Mouse (Mus musculus): ENCODE results near the gene Psma1. TPM values are rescaled to one million over a fixed set of nuclear protein-coding genes. Genes with fewer than 3 reads are reported as not detected.

The Psma1 gene
- total RNA-seq, 2 experiments from 2014 or later: 108 TPM

GRCm38 (mm10) chr7:114284296-114284910, 8.5 kb upstream of the Psma1 start:
- no peak for DNase-seq (ENCODE audit: low spot score in 2 of 2)
- intact Hi-C loops (cut with DNase I): no loop called here

GRCm38 (mm10) chr7:114283006-114283405, 7.1 kb upstream of the Psma1 start:
- intact Hi-C loops (cut with DNase I): no loop called here
- no peak for DNase-seq (ENCODE audit: low spot score in 2 of 2)

GRCm38 (mm10) chr7:114281671-114282070, 5.8 kb upstream of the Psma1 start:
- DNase-seq (ENCODE audit: low spot score in 2 of 2): peak in 1 of 2 experiments; percentile 43

GRCm38 (mm10) chr7:114275372-114276004, 430 bp downstream of the Psma1 start:
- peak in 1 of 2 experiments; percentile 22 for DNase-seq (ENCODE audit: low spot score in 2 of 2)
- intact Hi-C loops (cut with DNase I): loop anchor here (5.0 kb wide), 2 partner anchors 142 to 217 kb away; partner anchors contain the start of gene Pde3b

More at GRCm38 (mm10) chr7:114281671-114282070, 5.8 kb upstream of the Psma1 start:
- intact Hi-C loops (cut with DNase I): no loop called here

- no peak for DNase-seq (ENCODE audit: low spot score in 2 of 2)
- intact Hi-C loops (cut with DNase I): loop anchor here (5.0 kb wide), 1 partner anchor 36 kb away; no protein-coding TSS in a partner anchor
Observed at GRCm38 (mm10) chr7:114268446-114268845, 7.5 kb downstream of the Psma1 start.

- intact Hi-C loops (cut with DNase I): no loop called here
- DNase-seq (ENCODE audit: low spot score in 2 of 2): peak; percentile 93 to 96
Observed at GRCm38 (mm10) chr7:114253885-114254833, 21.8 kb downstream of the Psma1 start, which contains the start of gene Copb1. TSS of gene Copb1 (minus strand) at chr7:114254711.

- intact Hi-C loops (cut with DNase I): loop anchor here (2.0 kb wide), 1 partner anchor 13 kb away; no protein-coding TSS in a partner anchor
- no peak for DNase-seq (ENCODE audit: low spot score in 2 of 2)
Observed at GRCm38 (mm10) chr7:114251684-114252083, 24.2 kb downstream of the Psma1 start.

GRCm38 (mm10) chr7:114233980-114234379, 41.9 kb downstream of the Psma1 start:
- intact Hi-C loops (cut with DNase I): loop anchor here (5.0 kb wide), 1 partner anchor 33 kb away; no protein-coding TSS in a partner anchor
- DNase-seq (ENCODE audit: low spot score in 2 of 2): no peak

GRCm38 (mm10) chr7:114232982-114233381, 42.9 kb downstream of the Psma1 start:
- no peak for DNase-seq (ENCODE audit: low spot score in 2 of 2)
- intact Hi-C loops (cut with DNase I): loop anchor here (5.0 kb wide), 1 partner anchor 34 kb away; no protein-coding TSS in a partner anchor

GRCm38 (mm10) chr7:114231857-114232256, 44.1 kb downstream of the Psma1 start:
- no peak for DNase-seq (ENCODE audit: low spot score in 2 of 2)
- intact Hi-C loops (cut with DNase I): loop anchor here (5.0 kb wide), 1 partner anchor 35 kb away; no protein-coding TSS in a partner anchor

- intact Hi-C loops (cut with DNase I): no loop called here
- DNase-seq (ENCODE audit: low spot score in 2 of 2): no peak
Observed at GRCm38 (mm10) chr7:114226521-114226920, 49.4 kb downstream of the Psma1 start.

GRCm38 (mm10) chr7:114220433-114220832, 55.5 kb downstream of the Psma1 start:
- intact Hi-C loops (cut with DNase I): no loop called here
- DNase-seq (ENCODE audit: low spot score in 2 of 2): no peak

GRCm38 (mm10) chr7:114216908-114217307, 59.0 kb downstream of the Psma1 start:
- no peak for DNase-seq (ENCODE audit: low spot score in 2 of 2)
- intact Hi-C loops (cut with DNase I): loop anchor here (10.0 kb wide), 2 partner anchors 102 to 452 kb away; partner anchors contain the start of genes Rras2 and Spon1

Other genes with a start within 250 kb of the Psma1 start
- gene Rras2, start 158.3 kb downstream of the Psma1 start, total RNA-seq (2021): 10 to 100 TPM; 21.0 to 24.6 TPM
- 10 to 100 TPM; 60.8 to 62.8 TPM for gene Copb1, start 21.4 kb downstream of the Psma1 start, total RNA-seq (2021)
- gene Pde3b, start 139.2 kb upstream of the Psma1 start, total RNA-seq (2021): 10 to 100 TPM in 1 of 2 experiments, 1 to 10 TPM in 1; 8.4 to 12.5 TPM